Mouse (Mus musculus): Measurements from ENCODE around the gene Use1.
A peak's percentile ranks its signal among the peaks of the same experiment; 100 is the strongest.

Gene Use1

GRCm38 (mm10) chr8:71402446-71402964 is 35.9 kb downstream of the Use1 start:
- peak in 1 of 2 experiments; percentile 55 for DNase-seq (ENCODE audit: low spot score in 2 of 2)

GRCm38 (mm10) chr8:71403107-71403885 is 36.6 kb downstream of the Use1 start:
- no peak for DNase-seq (ENCODE audit: low spot score in 2 of 2)

- no peak for DNase-seq (ENCODE audit: low spot score in 2 of 2)
Measured at GRCm38 (mm10) chr8:71404011-71404410, 37.4 kb downstream of the Use1 start.

GRCm38 (mm10) chr8:71404951-71405351 is 38.3 kb downstream of the Use1 start:
- DNase-seq (ENCODE audit: low spot score in 2 of 2): no peak

- DNase-seq (ENCODE audit: low spot score in 2 of 2): peak; percentile 99
Measured at GRCm38 (mm10) chr8:71405401-71406098, 38.9 kb downstream of the Use1 start, which contains the start of gene Ankle1. Gene Ankle1 (plus strand): TSS chr8:71406010.

GRCm38 (mm10) chr8:71406099-71407015 is 39.7 kb downstream of the Use1 start:
- DNase-seq (ENCODE audit: low spot score in 2 of 2): peak; percentile 86 to 93

GRCm38 (mm10) chr8:71407441-71407840 is 40.8 kb downstream of the Use1 start:
- peak; percentile 21 to 65 for DNase-seq (ENCODE audit: low spot score in 2 of 2)

- DNase-seq (ENCODE audit: low spot score in 2 of 2): peak in 1 of 2 experiments; percentile 8
Measured at GRCm38 (mm10) chr8:71408231-71408630, 41.6 kb downstream of the Use1 start.

GRCm38 (mm10) chr8:71411535-71412273 is 45.1 kb downstream of the Use1 start:
- DNase-seq (ENCODE audit: low spot score in 2 of 2): peak in 1 of 2 experiments; percentile 61

Data from spleen, postnatal 4 days (tissue).